Mouse (Mus musculus): Measurements from ENCODE around the gene 5031410I06Rik.
"Not testable (repeated sequence)": the region's sequence is repeated elsewhere in the genome, so short reads cannot be mapped to it uniquely, and the experiment has no call there.

- TF ChIP-seq POLR2A (IDR thresholded peaks at IDR 0.05; ENCODE audit: borderline replicate concordance, low read depth, low read length); CTCF (IDR thresholded peaks at IDR 0.05; ENCODE audit: low read depth, low read length): not testable (repeated sequence)
Measured at GRCm38 (mm10) chr5:26105262-26105661, at the start of gene 5031410I06Rik.

Data from bone marrow macrophage, adult 2 months (primary cell).